Mouse (Mus musculus) forebrain, postnatal 0 days (tissue): ENCODE measurements around the gene Zfp629. TPM values are rescaled to one million over a fixed set of nuclear protein-coding genes. Genes with fewer than 3 reads are reported as not detected.

Experiments
- ATAC-seq: fragments of 200-750 bp; cut with Nextera tagmentation; 2 replicates; pipeline ENCODE4 v1.8.0; 2017; ENCODE audit warnings: mild to moderate bottlenecking, moderate library complexity
- DNase-seq: peaks from one replicate; pipeline ENCODE4 v3.0.0-alpha.2; 2015
- H3K27ac ChIP-seq: fragments of 300-500 bp; sonication (generic); 2 replicates; pipeline ENCODE4 v1.5.1; 2014; ENCODE audit warnings: low read depth, mild to moderate bottlenecking, antibody characterized with exemption, low read length, moderate library complexity, mixed read lengths
- H3K27me3 ChIP-seq: fragments of 300-500 bp; sonication (generic); 2 replicates; pipeline ENCODE4 v1.6.1; 2014; ENCODE audit warnings: mild to moderate bottlenecking, low read length, mixed read lengths; ENCODE audit not compliant: insufficient read depth
- H3K36me3 ChIP-seq: fragments of 300-500 bp; sonication (generic); 2 replicates; pipeline ENCODE4 v1.6.1; 2014; ENCODE audit warnings: mild to moderate bottlenecking, moderate library complexity; ENCODE audit not compliant: insufficient read depth
- H3K4me1 ChIP-seq: fragments of 300-500 bp; sonication (generic); 2 replicates; pipeline ENCODE4 v1.6.1; 2014; ENCODE audit warnings: antibody characterized with exemption; ENCODE audit not compliant: insufficient read depth
- H3K4me2 ChIP-seq: fragments of 300-500 bp; sonication (generic); 2 replicates; pipeline ENCODE4 v1.6.1; 2014; ENCODE audit warnings: low read depth, mild to moderate bottlenecking, moderate library complexity
- H3K4me3 ChIP-seq: fragments of 300-500 bp; sonication (generic); 2 replicates; pipeline ENCODE4 v1.5.1; 2014; ENCODE audit warnings: low read depth, low read length, mixed read lengths
- H3K9ac ChIP-seq: fragments of 300-500 bp; sonication (generic); 2 replicates; pipeline ENCODE4 v1.6.1; 2014; ENCODE audit warnings: mild to moderate bottlenecking
- H3K9me3 ChIP-seq: fragments of 300-500 bp; sonication (generic); 2 replicates; pipeline ENCODE4 v1.6.1; 2016; ENCODE audit warnings: low read length
- CTCF ChIP-seq: sonication (generic); IDR thresholded peaks from 2 replicates; pipeline ENCODE4 v1.5.1; 2016; ENCODE audit warnings: antibody characterized with exemption, control low read depth, low read depth
- WGBS: fragments of 180-500 bp; shearing (Covaris S2); extraction: QIAGEN DNeasy Blood & Tissue Kit; methylation state at CpG from one replicate; pipeline ENCODE4 v1.1.7; 2014; 5-methylcytosine and 5-hydroxymethylcytosine counted together
- polyA plus RNA-seq: library from polyadenylated mRNA; unstranded; fragments of >200 nt; fragmentation: Nextera tagmentation; extraction: Ambion mirVana; gene quantifications from 2 replicates; pipeline ENCODE4 v1.2.1, GENCODE M21; 2015
- total RNA-seq: library from RNA; depleted of rRNA; stranded (reverse); fragments of >200 nt; gene quantifications from 2 replicates; pipeline ENCODE4 v1.2.3, GENCODE M21; 2014

Gene Zfp629
- total and polyA plus RNA-seq, 2 experiments from 2014 or later, result 9.6 to 35.7 TPM

DNA sequence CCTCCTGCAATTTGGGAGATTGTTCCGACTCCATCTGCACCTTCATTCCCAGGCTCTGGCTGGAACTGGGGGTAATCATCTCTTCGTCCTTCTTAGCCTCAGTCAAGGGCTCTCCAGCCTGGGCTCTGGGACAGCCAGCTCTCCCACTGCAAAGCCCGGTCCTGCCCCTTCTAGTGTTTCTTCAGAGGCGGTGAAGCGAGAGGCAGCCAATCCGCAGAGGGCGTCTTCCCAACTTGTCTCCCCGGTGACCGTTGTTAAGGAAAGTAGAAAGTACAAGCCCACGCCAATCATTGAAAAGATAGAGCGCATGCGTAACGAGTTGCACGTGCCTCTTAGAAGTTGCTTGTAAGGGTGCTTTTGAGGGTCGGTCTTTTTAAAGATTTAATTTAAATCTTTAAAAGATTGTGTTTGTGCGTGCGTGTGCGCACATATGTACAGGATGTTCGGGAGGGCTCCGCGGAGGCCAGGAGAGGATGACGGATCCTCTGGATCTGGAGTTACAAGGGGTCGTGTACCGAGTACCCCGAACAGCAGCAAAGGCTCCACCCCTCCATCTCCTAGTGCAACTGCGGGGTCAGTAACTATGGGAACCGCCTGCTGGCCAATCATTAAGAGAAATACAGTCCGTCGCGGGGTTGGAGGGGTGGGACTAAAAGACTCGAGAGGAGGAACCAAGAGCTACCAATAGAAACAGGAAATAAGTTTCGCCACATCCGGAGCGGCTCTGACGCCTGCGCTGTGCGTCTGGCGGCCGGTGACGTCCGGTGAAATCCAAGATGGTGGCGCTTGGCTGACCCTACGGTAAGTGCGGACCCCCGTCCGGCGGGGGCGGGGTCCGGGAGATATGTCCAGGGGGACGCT is 27.4 kb downstream of the Zfp629 start, which contains the start of the genes Ccdc189 and Rnf40:
Gene Ccdc189 (minus strand): TSS at position 585 of the 861 bp plus-strand sequence.
Gene Rnf40 (plus strand): TSS at position 757 of the 861 bp plus-strand sequence.
- no peaks in the 10 kb centered on the region for H3K4me1 ChIP-seq
- peak within 1 kb of the TSS; percentile 51 for H3K27ac ChIP-seq
- no peaks in the 10 kb centered on the region for H3K9me3 ChIP-seq
- peak; percentile 96 for DNase-seq
- no peaks in the 10 kb centered on the region for H3K27me3 ChIP-seq
- H3K36me3 ChIP-seq, result peaks cover 46% of the 10 kb centered on the region
- H3K9ac ChIP-seq, result peak within 1 kb of the TSS; percentile 74
- H3K4me2 ChIP-seq, result peak within 1 kb of the TSS; percentile 76
- ATAC-seq, result peak; percentile 96
- under 1% methylated on average over 50 of the region's 50 CpGs for WGBS
- peak; percentile 29; the same call in 1 of the 2 replicates for TF ChIP-seq CTCF
- H3K4me3 ChIP-seq, result peak within 1 kb of the TSS; percentile 82

GRCm38 (mm10) chr7:127587196-127587595 is 28.4 kb downstream of the Zfp629 start:
- no peak for TF ChIP-seq CTCF
- H3K4me2 ChIP-seq, result peak overlapping the region; percentile 76
- H3K4me3 ChIP-seq, result peak overlapping the region; percentile 82; the same call in 1 of the 2 replicates
- H3K9me3 ChIP-seq, result no peaks in the 10 kb centered on the region
- H3K27me3 ChIP-seq, result no peaks in the 10 kb centered on the region
- H3K27ac ChIP-seq, result no peak overlapping the region
- no peak for DNase-seq
- no peak for ATAC-seq
- no peaks in the 10 kb centered on the region for H3K4me1 ChIP-seq
- H3K9ac ChIP-seq, result no peak overlapping the region
- peaks cover 46% of the 10 kb centered on the region for H3K36me3 ChIP-seq
- 73% methylated on average over 5 of the region's 5 CpGs for WGBS

DNA sequence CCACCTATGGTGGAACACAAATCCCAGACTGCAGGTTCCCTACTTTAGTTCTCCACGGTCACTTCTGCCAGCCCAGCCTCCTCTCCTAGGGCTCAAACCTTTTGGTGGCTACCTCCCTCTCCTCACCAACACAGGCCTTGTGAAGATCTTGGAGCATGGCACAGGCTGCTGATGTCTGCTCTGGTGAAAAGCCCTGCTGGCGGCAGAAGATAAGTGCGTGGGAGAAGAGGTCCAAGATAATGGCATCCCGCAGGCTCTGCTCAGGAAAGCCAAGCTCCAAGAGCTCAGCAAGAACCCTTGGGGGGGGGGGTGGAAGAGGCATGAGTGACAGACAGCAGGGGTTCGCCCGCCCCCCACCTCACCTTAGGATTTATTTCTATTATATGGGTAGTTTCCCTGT is 29.4 kb downstream of the Zfp629 start:
- H3K4me2 ChIP-seq, result no peak overlapping the region
- no peak for ATAC-seq
- no peak for TF ChIP-seq CTCF
- no peaks in the 10 kb centered on the region for H3K9me3 ChIP-seq
- H3K4me1 ChIP-seq, result no peaks in the 10 kb centered on the region
- no peaks in the 10 kb centered on the region for H3K27me3 ChIP-seq
- H3K36me3 ChIP-seq, result peaks cover 42% of the 10 kb centered on the region
- H3K9ac ChIP-seq, result no peak overlapping the region
- DNase-seq, result no peak
- H3K4me3 ChIP-seq, result no peak overlapping the region
- no peak overlapping the region for H3K27ac ChIP-seq
- 91% methylated on average over 6 of the region's 6 CpGs for WGBS

- DNase-seq (no peak), ATAC-seq (no peak)
- WGBS, result 90% methylated on average over 7 of the region's 7 CpGs
- Histone ChIP-seq H3K36me3 (peaks cover 36% of the 10 kb centered on the region), H3K4me3 (no peak overlapping the region), H3K9me3 (no peaks in the 10 kb centered on the region), H3K27ac (no peak overlapping the region), H3K9ac (no peak overlapping the region), H3K4me2 (no peak overlapping the region), H3K27me3 (no peaks in the 10 kb centered on the region), H3K4me1 (no peaks in the 10 kb centered on the region)
- TF ChIP-seq CTCF, result no peak
Observed at GRCm38 (mm10) chr7:127585031-127585430, 30.6 kb downstream of the Zfp629 start.

- no peaks in the 10 kb centered on the region for H3K4me1 ChIP-seq
- TF ChIP-seq CTCF, result no peak
- 94% methylated on average over 6 of the region's 6 CpGs for WGBS
Observed at GRCm38 (mm10) chr7:127583260-127583659, 32.3 kb downstream of the Zfp629 start.

GRCm38 (mm10) chr7:127574115-127574514 is 41.5 kb downstream of the Zfp629 start:
- no peak for TF ChIP-seq CTCF
- no peak for ATAC-seq
- Histone ChIP-seq H3K4me2 (peak overlapping the region; percentile 95), H3K27ac (no peak overlapping the region), H3K27me3 (no peaks in the 10 kb centered on the region), H3K36me3 (peaks cover 21% of the 10 kb centered on the region), H3K9me3 (no peaks in the 10 kb centered on the region), H3K9ac (peak overlapping the region; percentile 79), H3K4me1 (peaks cover 20% of the 10 kb centered on the region), H3K4me3 (peak overlapping the region; percentile 72)
- 21% methylated on average over 7 of the region's 7 CpGs for WGBS
- DNase-seq, result no peak

More at GRCm38 (mm10) chr7:127583260-127583659, 32.3 kb downstream of the Zfp629 start:
- Histone ChIP-seq H3K4me3 (no peak overlapping the region), H3K27ac (no peak overlapping the region), H3K9ac (no peak overlapping the region), H3K4me2 (no peak overlapping the region), H3K9me3 (no peaks in the 10 kb centered on the region), H3K36me3 (peaks cover 46% of the 10 kb centered on the region), H3K27me3 (no peaks in the 10 kb centered on the region)
- DNase-seq, result no peak
- ATAC-seq, result no peak

DNA sequence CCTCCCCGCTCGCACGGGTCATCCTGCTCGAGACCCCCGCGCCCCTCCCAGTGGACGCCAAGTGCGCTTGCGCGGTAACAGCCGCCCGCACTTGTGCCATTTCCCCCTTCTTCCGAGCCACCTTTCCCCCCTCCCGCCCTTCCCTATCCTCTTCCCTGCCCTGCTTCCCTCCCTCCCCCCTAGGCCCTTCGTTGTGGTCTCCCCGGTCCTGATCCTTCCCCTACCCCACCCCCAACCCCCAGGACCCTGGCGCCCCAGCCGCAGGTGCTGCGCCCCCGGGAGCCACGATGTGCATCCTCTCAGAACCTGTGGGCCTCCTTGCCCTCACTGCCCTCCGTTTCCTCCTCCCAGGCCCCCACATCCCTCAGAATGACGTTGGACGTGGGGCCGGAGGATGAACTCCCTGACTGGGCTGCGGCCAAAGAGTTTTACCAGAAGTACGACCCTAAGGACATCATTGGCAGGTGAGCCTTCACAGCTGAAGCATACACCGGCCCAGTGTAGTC is 42.0 kb downstream of the Zfp629 start:
- WGBS, result 1% methylated on average over 22 of the region's 28 CpGs
- peaks cover 20% of the 10 kb centered on the region for H3K4me1 ChIP-seq
- DNase-seq (no peak), ATAC-seq (peak; percentile 57; the same call in 1 of the 2 replicates)
- no peaks in the 10 kb centered on the region for H3K9me3 ChIP-seq
- H3K4me2 ChIP-seq, result peak overlapping the region; percentile 95
- H3K9ac ChIP-seq, result peak overlapping the region; percentile 79
- peak overlapping the region; percentile 72 for H3K4me3 ChIP-seq
- no peaks in the 10 kb centered on the region for H3K27me3 ChIP-seq
- H3K27ac ChIP-seq, result peak overlapping the region; percentile 72
- no peak for TF ChIP-seq CTCF
- peaks cover 17% of the 10 kb centered on the region; the same call in 1 of the 2 replicates for H3K36me3 ChIP-seq
